Mouse (Mus musculus) brown adipose tissue, adult 24 weeks (tissue): ENCODE measurements around the gene Gk2. TPM values are rescaled to one million over a fixed set of nuclear protein-coding genes. Genes with fewer than 3 reads are reported as not detected.

Experiments
- H3K27ac ChIP-seq: fragments of 200-500 bp; replicated peaks from 2 replicates; pipeline ENCODE4 v1.5.1; 2012; ENCODE audit warnings: low read depth, mild to moderate bottlenecking, low read length
- H3K4me1 ChIP-seq: fragments of 200-500 bp; 2 replicates; pipeline ENCODE4 v1.6.1; 2012; ENCODE audit warnings: low read length, mixed read lengths; ENCODE audit not compliant: control insufficient read depth, insufficient read depth, insufficient read length
- H3K4me3 ChIP-seq: fragments of 200-500 bp; 2 replicates; pipeline ENCODE4 v1.5.1; 2012; ENCODE audit warnings: low read depth, mild to moderate bottlenecking, low read length, moderate library complexity; ENCODE audit not compliant: insufficient read depth
- polyA plus RNA-seq: library from polyadenylated mRNA; stranded (reverse); fragments of >200 nt; gene quantifications from 2 replicates; pipeline ENCODE4 v1.2.4, GENCODE M21; 2012; ENCODE audit not compliant: missing spikeins, insufficient read depth, insufficient read length

The Gk2 gene
- polyA plus RNA-seq, 1 experiment = not detected

DNA sequence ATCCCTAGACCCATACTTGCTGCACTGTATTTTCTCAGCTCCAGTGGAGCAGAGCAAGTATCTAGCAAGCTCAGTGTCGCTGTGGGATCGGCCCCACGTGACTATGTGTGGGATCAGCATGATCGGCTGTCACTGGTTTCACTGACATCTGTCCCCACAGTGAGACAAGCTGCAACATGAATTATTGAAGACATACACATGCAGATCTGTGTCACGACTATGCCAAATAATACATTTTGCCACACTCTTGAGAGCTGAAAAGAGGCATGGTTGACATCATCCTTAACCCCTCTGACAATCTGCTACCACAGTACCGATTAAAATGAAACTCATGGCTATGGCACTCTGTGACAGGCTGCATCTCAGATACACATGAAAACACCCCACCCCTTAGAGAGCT lies 41.0 kb downstream of the Gk2 start:
- Histone ChIP-seq H3K27ac (no peak overlapping the region), H3K4me1 (no peaks in the 10 kb centered on the region), H3K4me3 (no peak overlapping the region)

DNA sequence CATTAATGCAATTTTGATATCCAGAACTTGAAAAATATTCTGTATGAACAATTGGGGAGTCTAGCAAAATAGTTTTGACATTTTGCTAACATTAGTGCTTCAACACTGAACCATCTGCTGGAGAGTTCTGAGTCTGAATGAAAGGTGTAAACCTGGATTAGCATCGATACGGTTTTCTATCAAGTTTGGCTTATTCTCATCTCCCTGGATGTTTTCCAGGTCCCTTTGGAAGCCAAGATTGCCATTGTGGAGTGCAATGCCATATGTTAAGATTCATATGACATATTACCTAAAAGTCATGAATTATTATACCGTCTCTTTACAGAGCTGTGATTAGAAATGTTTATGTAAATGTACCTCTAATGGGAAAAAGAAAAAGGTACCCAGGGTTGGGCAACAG lies 43.1 kb downstream of the Gk2 start:
- H3K4me1 ChIP-seq = no peaks in the 10 kb centered on the region
- no peak overlapping the region for H3K4me3 ChIP-seq
- no peak overlapping the region for H3K27ac ChIP-seq

- H3K27ac ChIP-seq = no peak overlapping the region
- H3K4me1 ChIP-seq = no peaks in the 10 kb centered on the region
- H3K4me3 ChIP-seq = no peak overlapping the region
Measured at GRCm38 (mm10) chr5:97410190-97410589, 46.6 kb downstream of the Gk2 start.

DNA sequence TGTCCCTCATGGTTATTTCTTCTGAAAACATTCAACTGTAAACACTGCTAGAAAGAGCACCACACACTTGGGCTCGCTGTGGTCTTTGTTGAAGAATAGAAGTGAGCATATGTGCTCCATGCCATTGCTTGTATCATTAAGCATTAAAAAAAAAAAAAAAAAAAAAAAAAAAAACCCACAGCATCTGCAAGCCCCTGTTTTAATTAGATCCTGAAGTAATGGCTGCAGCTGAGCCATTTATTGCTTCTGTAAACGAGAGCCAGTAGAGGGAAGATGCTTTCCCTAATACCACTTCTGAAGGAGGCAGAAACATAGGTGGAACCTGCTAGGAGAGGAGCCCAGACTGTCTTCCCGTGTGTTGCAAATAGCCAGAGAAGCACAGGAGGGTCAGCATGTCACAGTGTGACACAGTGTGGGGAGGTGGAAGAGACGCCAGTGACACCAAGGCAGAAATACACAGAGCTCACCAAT lies 47.6 kb downstream of the Gk2 start:
- Histone ChIP-seq H3K27ac (no peak overlapping the region), H3K4me3 (no peak overlapping the region), H3K4me1 (no peaks in the 10 kb centered on the region)

Other genes with a start within 250 kb of the Gk2 start
- gene Naa11, start 64.6 kb downstream of the Gk2 start, polyA plus RNA-seq = not detected in 2 replicates